Mouse (Mus musculus): ENCODE results near the gene Trmt10a. TPM values are rescaled to one million over a fixed set of nuclear protein-coding genes. Genes with fewer than 3 reads are reported as not detected.

The Trmt10a gene
- polyA plus RNA-seq, 1 experiment from 2014 or later = 15.8 TPM

- H3K4me2 ChIP-seq (replicated peaks; ENCODE audit: low read depth, low read length) = no peak overlapping the region
- no peaks in the 10 kb centered on the region for H3K9me3 ChIP-seq (ENCODE audit: control insufficient read depth, low read length)
- no peaks in the 10 kb centered on the region for H3K27me3 ChIP-seq (ENCODE audit: control insufficient read depth, insufficient read depth, low read length)
- H3K36me3 ChIP-seq (ENCODE audit: control insufficient read depth, insufficient read depth, low read length) = no peaks in the 10 kb centered on the region
- H3K4me1 ChIP-seq (ENCODE audit: control insufficient read depth, insufficient read depth, low read length) = no peaks in the 10 kb centered on the region
- WGBS = 91% methylated on average over 19 of the region's 19 CpGs
- no peak overlapping the region for H3K9ac ChIP-seq (ENCODE audit: low read depth, low read length)
- H3K27ac ChIP-seq (ENCODE audit: low read depth, low read length) = no peak overlapping the region
- peak; percentile 16; the same call in 1 of the 2 replicates for ATAC-seq (ENCODE audit: low FRiP score, low TSS enrichment)
- H3K4me3 ChIP-seq (ENCODE audit: low read length) = no peak overlapping the region
Measured at GRCm38 (mm10) chr3:138110910-138111782, 32.1 kb upstream of the Trmt10a start.

DNA sequence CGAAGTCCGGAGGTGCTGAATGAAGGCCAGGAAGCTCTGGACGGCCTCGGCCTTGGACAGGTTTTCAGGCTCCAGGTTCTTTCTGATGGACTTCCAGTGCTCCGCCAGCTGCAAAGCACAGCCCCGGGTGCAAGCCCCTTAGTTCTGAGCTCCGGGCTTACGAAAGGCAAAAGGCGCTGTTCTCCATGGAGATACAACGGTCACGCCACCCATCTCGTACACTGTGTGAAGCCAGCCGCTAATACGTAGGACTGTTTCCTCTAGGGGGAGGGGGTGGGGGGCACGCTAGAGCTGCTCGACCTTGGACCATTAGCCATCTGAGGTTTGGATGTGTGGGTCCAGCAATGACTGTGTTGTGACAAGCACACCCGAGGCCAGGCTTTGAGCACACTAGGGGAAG is 29.1 kb upstream of the Trmt10a start:
- Histone ChIP-seq H3K9me3 (ENCODE audit: control insufficient read depth, low read length) (no peaks in the 10 kb centered on the region), H3K4me2 (replicated peaks; ENCODE audit: low read depth, low read length) (no peak overlapping the region), H3K9ac (ENCODE audit: low read depth, low read length) (no peak overlapping the region), H3K36me3 (ENCODE audit: control insufficient read depth, insufficient read depth, low read length) (no peaks in the 10 kb centered on the region), H3K4me3 (ENCODE audit: low read length) (no peak overlapping the region), H3K27ac (ENCODE audit: low read depth, low read length) (no peak overlapping the region), H3K27me3 (ENCODE audit: control insufficient read depth, insufficient read depth, low read length) (no peaks in the 10 kb centered on the region), H3K4me1 (ENCODE audit: control insufficient read depth, insufficient read depth, low read length) (0 out of 2 replicates have a peak, but pooled peaks cover 3% of the 10 kb centered on the region)
- ATAC-seq (ENCODE audit: low FRiP score, low TSS enrichment) = no peak
- WGBS = 88% methylated on average over 17 of the region's 17 CpGs

DNA sequence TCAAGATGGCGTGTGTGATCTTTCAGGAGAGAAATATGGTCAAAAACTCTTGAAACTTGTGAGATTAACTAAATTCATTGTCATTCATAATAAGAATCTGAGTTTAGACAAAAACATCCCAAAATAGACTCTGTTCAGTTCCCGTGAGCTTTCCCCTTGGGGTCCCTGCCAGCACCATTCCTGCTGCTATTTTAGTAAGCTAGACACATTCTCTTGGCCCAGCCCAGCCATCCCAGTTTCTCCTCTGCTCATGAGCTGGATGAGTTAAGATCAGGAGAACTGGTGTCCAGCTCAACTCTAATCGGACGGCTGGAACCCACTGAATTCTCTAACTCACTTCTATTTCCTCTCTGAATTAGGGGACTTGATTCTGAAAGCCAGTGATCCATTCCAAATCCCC is 26.4 kb upstream of the Trmt10a start:
- WGBS = 89% methylated on average over 4 of the region's 4 CpGs
- ATAC-seq (ENCODE audit: low FRiP score, low TSS enrichment) = no peak

GRCm38 (mm10) chr3:138118392-138118791 is 24.9 kb upstream of the Trmt10a start:
- H3K27ac ChIP-seq (ENCODE audit: low read depth, low read length) = no peak overlapping the region
- no peak overlapping the region for H3K9ac ChIP-seq (ENCODE audit: low read depth, low read length)
- ATAC-seq (ENCODE audit: low FRiP score, low TSS enrichment) = no peak
- H3K4me3 ChIP-seq (ENCODE audit: low read length) = no peak overlapping the region
- H3K9me3 ChIP-seq (ENCODE audit: control insufficient read depth, low read length) = no peaks in the 10 kb centered on the region
- 0 out of 2 replicates have a peak, but pooled peaks cover 3% of the 10 kb centered on the region for H3K4me1 ChIP-seq (ENCODE audit: control insufficient read depth, insufficient read depth, low read length)
- no peak overlapping the region for H3K4me2 ChIP-seq (replicated peaks; ENCODE audit: low read depth, low read length)
- no peaks in the 10 kb centered on the region for H3K27me3 ChIP-seq (ENCODE audit: control insufficient read depth, insufficient read depth, low read length)
- WGBS = 59% methylated on average over 6 of the region's 6 CpGs
- no peaks in the 10 kb centered on the region for H3K36me3 ChIP-seq (ENCODE audit: control insufficient read depth, insufficient read depth, low read length)

More for the DNA sequence above, 26.4 kb upstream of the Trmt10a start:
- H3K4me2 ChIP-seq (replicated peaks; ENCODE audit: low read depth, low read length) = no peak overlapping the region
- no peaks in the 10 kb centered on the region for H3K27me3 ChIP-seq (ENCODE audit: control insufficient read depth, insufficient read depth, low read length)
- H3K9ac ChIP-seq (ENCODE audit: low read depth, low read length) = no peak overlapping the region
- 0 out of 2 replicates have a peak, but pooled peaks cover 3% of the 10 kb centered on the region for H3K4me1 ChIP-seq (ENCODE audit: control insufficient read depth, insufficient read depth, low read length)
- H3K4me3 ChIP-seq (ENCODE audit: low read length) = no peak overlapping the region
- H3K9me3 ChIP-seq (ENCODE audit: control insufficient read depth, low read length) = no peaks in the 10 kb centered on the region
- H3K27ac ChIP-seq (ENCODE audit: low read depth, low read length) = no peak overlapping the region
- H3K36me3 ChIP-seq (ENCODE audit: control insufficient read depth, insufficient read depth, low read length) = no peaks in the 10 kb centered on the region

- H3K36me3 ChIP-seq (ENCODE audit: control insufficient read depth, insufficient read depth, low read length) = no peaks in the 10 kb centered on the region
- H3K9me3 ChIP-seq (ENCODE audit: control insufficient read depth, low read length) = no peaks in the 10 kb centered on the region
- no peaks in the 10 kb centered on the region for H3K27me3 ChIP-seq (ENCODE audit: control insufficient read depth, insufficient read depth, low read length)
- WGBS = 64% methylated on average over 14 of the region's 14 CpGs
- ATAC-seq (ENCODE audit: low FRiP score, low TSS enrichment) = no peak
- 0 out of 2 replicates have a peak, but pooled peaks cover 3% of the 10 kb centered on the region for H3K4me1 ChIP-seq (ENCODE audit: control insufficient read depth, insufficient read depth, low read length)
- no peak overlapping the region for H3K4me3 ChIP-seq (ENCODE audit: low read length)
- H3K4me2 ChIP-seq (replicated peaks; ENCODE audit: low read depth, low read length) = no peak overlapping the region
- no peak overlapping the region for H3K9ac ChIP-seq (ENCODE audit: low read depth, low read length)
- no peak overlapping the region for H3K27ac ChIP-seq (ENCODE audit: low read depth, low read length)
Measured at GRCm38 (mm10) chr3:138118831-138119230, 24.4 kb upstream of the Trmt10a start.

DNA sequence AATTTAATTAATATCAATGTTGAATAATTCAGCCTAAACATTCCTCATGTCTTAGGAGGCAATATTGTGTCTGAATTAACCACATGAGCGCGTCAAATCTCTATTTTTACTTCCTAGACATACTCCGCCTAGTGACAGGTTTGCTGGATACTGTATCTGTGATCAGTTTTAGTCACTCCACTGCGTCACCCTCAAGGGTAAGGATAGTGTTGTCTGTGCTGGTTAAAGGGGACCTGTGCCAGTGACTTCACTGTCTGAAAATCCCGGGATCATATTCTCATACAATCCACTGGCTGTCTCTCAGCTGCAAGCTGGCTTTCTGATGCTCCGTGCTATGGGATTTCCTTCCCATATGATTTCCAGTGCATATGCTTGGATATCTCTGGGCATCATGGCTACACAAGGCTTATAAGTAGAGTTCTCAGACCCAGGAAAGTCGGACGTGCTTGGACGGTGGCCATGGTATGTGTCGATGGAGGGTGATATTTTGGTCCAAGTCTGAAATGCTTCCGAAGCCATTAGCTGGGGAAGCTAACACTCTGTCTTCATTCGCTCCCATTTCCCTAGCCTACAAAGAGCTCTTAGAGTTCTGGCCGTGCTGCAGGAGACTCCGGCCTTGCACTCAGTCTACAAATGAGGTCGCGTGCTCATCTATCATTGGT is 23.7 kb upstream of the Trmt10a start:
- Histone ChIP-seq H3K36me3 (ENCODE audit: control insufficient read depth, insufficient read depth, low read length) (no peaks in the 10 kb centered on the region), H3K27me3 (ENCODE audit: control insufficient read depth, insufficient read depth, low read length) (no peaks in the 10 kb centered on the region), H3K4me2 (replicated peaks; ENCODE audit: low read depth, low read length) (no peak overlapping the region), H3K9ac (ENCODE audit: low read depth, low read length) (no peak overlapping the region), H3K4me3 (ENCODE audit: low read length) (no peak overlapping the region), H3K27ac (ENCODE audit: low read depth, low read length) (no peak overlapping the region), H3K9me3 (ENCODE audit: control insufficient read depth, low read length) (no peaks in the 10 kb centered on the region), H3K4me1 (ENCODE audit: control insufficient read depth, insufficient read depth, low read length) (0 out of 2 replicates have a peak, but pooled peaks cover 3% of the 10 kb centered on the region)
- ATAC-seq (ENCODE audit: low FRiP score, low TSS enrichment) = no peak
- WGBS = 90% methylated on average over 16 of the region's 16 CpGs

GRCm38 (mm10) chr3:138121461-138121860 is 21.8 kb upstream of the Trmt10a start:
- H3K4me2 ChIP-seq (replicated peaks; ENCODE audit: low read depth, low read length) = no peak overlapping the region

GRCm38 (mm10) chr3:138123842-138124241 is 19.4 kb upstream of the Trmt10a start:
- ATAC-seq (ENCODE audit: low FRiP score, low TSS enrichment) = no peak

More at GRCm38 (mm10) chr3:138121461-138121860, 21.8 kb upstream of the Trmt10a start:
- Histone ChIP-seq H3K9me3 (ENCODE audit: control insufficient read depth, low read length) (no peaks in the 10 kb centered on the region), H3K27ac (ENCODE audit: low read depth, low read length) (no peak overlapping the region), H3K36me3 (ENCODE audit: control insufficient read depth, insufficient read depth, low read length) (no peaks in the 10 kb centered on the region), H3K27me3 (ENCODE audit: control insufficient read depth, insufficient read depth, low read length) (no peaks in the 10 kb centered on the region), H3K4me3 (ENCODE audit: low read length) (no peak overlapping the region), H3K4me1 (ENCODE audit: control insufficient read depth, insufficient read depth, low read length) (peaks cover 10% of the 10 kb centered on the region; the same call in 1 of the 2 replicates), H3K9ac (ENCODE audit: low read depth, low read length) (no peak overlapping the region)
- ATAC-seq (ENCODE audit: low FRiP score, low TSS enrichment) = no peak
- 94% methylated on average over 2 of the region's 2 CpGs for WGBS

GRCm38 (mm10) chr3:138129110-138129509 is 14.1 kb upstream of the Trmt10a start:
- Histone ChIP-seq H3K4me2 (replicated peaks; ENCODE audit: low read depth, low read length) (no peak overlapping the region), H3K36me3 (ENCODE audit: control insufficient read depth, insufficient read depth, low read length) (no peaks in the 10 kb centered on the region), H3K27ac (ENCODE audit: low read depth, low read length) (no peak overlapping the region), H3K4me1 (ENCODE audit: control insufficient read depth, insufficient read depth, low read length) (peaks cover 7% of the 10 kb centered on the region; the same call in 1 of the 2 replicates), H3K4me3 (ENCODE audit: low read length) (no peak overlapping the region), H3K9ac (ENCODE audit: low read depth, low read length) (no peak overlapping the region), H3K9me3 (ENCODE audit: control insufficient read depth, low read length) (no peaks in the 10 kb centered on the region), H3K27me3 (ENCODE audit: control insufficient read depth, insufficient read depth, low read length) (no peaks in the 10 kb centered on the region)
- 95% methylated on average over 6 of the region's 6 CpGs for WGBS
- ATAC-seq (ENCODE audit: low FRiP score, low TSS enrichment) = no peak

More at GRCm38 (mm10) chr3:138123842-138124241, 19.4 kb upstream of the Trmt10a start:
- H3K4me3 ChIP-seq (ENCODE audit: low read length) = no peak overlapping the region
- no peak overlapping the region for H3K9ac ChIP-seq (ENCODE audit: low read depth, low read length)
- 63% methylated on average over 10 of the region's 10 CpGs for WGBS
- H3K4me2 ChIP-seq (replicated peaks; ENCODE audit: low read depth, low read length) = no peak overlapping the region
- no peaks in the 10 kb centered on the region for H3K9me3 ChIP-seq (ENCODE audit: control insufficient read depth, low read length)
- peaks cover 8% of the 10 kb centered on the region; the same call in 1 of the 2 replicates for H3K4me1 ChIP-seq (ENCODE audit: control insufficient read depth, insufficient read depth, low read length)
- no peak overlapping the region for H3K27ac ChIP-seq (ENCODE audit: low read depth, low read length)
- H3K36me3 ChIP-seq (ENCODE audit: control insufficient read depth, insufficient read depth, low read length) = no peaks in the 10 kb centered on the region
- H3K27me3 ChIP-seq (ENCODE audit: control insufficient read depth, insufficient read depth, low read length) = no peaks in the 10 kb centered on the region

Data from kidney, embryonic 14.5 days (tissue).